Mouse (Mus musculus) CH12.LX (cell line): Measurements from ENCODE around the gene Rgs11. TPM values are rescaled to one million over a fixed set of nuclear protein-coding genes. Genes with fewer than 3 reads are reported as not detected.

Experiments used
- DNase-seq: peaks from one replicate; pipeline ENCODE4 v3.0.0-alpha.2; 2013; ENCODE audit errors: extremely low read depth
- H3K27ac ChIP-seq: 2 replicates; pipeline ENCODE4 v1.5.1; 2012; ENCODE audit warnings: low read depth, mild to moderate bottlenecking, control low read depth, moderate library complexity; ENCODE audit not compliant: insufficient read depth
- H3K27me3 ChIP-seq: replicated peaks from 2 replicates; pipeline ENCODE3; 2012; ENCODE audit warnings: inconsistent platforms
- H3K36me3 ChIP-seq, 2 experiments: replicated peaks in 1 of 2; 2 replicates each; pipeline versions ENCODE3 to v1.6.1; 2012; ENCODE audit warnings: inconsistent platforms in 1 of 2, low read length in 1 of 2, mild to moderate bottlenecking in 1 of 2, mixed read lengths in 1 of 2, moderate library complexity in 1 of 2; ENCODE audit not compliant: control insufficient read depth in 1 of 2, insufficient read depth in 1 of 2
- H3K4me1 ChIP-seq, 2 experiments: 2 replicates each; pipeline ENCODE4 v1.6.1; 2012; ENCODE audit warnings: inconsistent platforms in 1 of 2, moderate library complexity in 1 of 2; ENCODE audit not compliant: insufficient read depth in 2 of 2, control insufficient read depth in 1 of 2
- H3K4me2 ChIP-seq: 2 replicates; pipeline ENCODE4 v1.6.1; 2012; ENCODE audit warnings: low read depth, mild to moderate bottlenecking, control low read depth; ENCODE audit not compliant: poor library complexity, insufficient read depth, severe bottlenecking
- H3K4me3 ChIP-seq, 3 experiments: fragments of 150-350 bp in 1 of 3; sonication (generic) in 1 of 3; replicated peaks in 1 of 3; 2 replicates each; pipeline versions ENCODE3 to v1.5.1; 2011 to 2012; ENCODE audit warnings: low read depth in 2 of 3, low read length in 2 of 3, mild to moderate bottlenecking in 2 of 3, moderate library complexity in 2 of 3, control low read depth in 1 of 3, improper control_type of control experiment in 1 of 3, inconsistent platforms in 1 of 3, mixed read lengths in 1 of 3; ENCODE audit not compliant: poor library complexity in 1 of 3
- H3K79me2 ChIP-seq: replicated peaks from 2 replicates; pipeline ENCODE4 v1.6.1; 2012; ENCODE audit warnings: mild to moderate bottlenecking, moderate library complexity; ENCODE audit not compliant: control insufficient read depth, poor library complexity, insufficient read depth, severe bottlenecking; ENCODE audit errors: extremely low read depth
- H3K9ac ChIP-seq: 2 replicates; pipeline ENCODE4 v1.6.1; 2012; ENCODE audit warnings: low read depth, mild to moderate bottlenecking, control low read depth, moderate library complexity; ENCODE audit not compliant: insufficient read depth
- H3K9me3 ChIP-seq: replicated peaks from 2 replicates; pipeline ENCODE3; 2012; ENCODE audit warnings: low read length, inconsistent platforms, mixed read lengths
- BHLHE40 ChIP-seq: IDR thresholded peaks from 2 replicates; pipeline ENCODE4 v1.6.1; 2011; ENCODE audit warnings: mild to moderate bottlenecking, low read depth, low read length, improper control_type of control experiment
- CHD1 ChIP-seq: IDR thresholded peaks from 2 replicates; pipeline ENCODE4 v1.6.1; 2012; ENCODE audit warnings: low read depth, low read length, improper control_type of control experiment, inconsistent platforms
- CTCF ChIP-seq, 2 experiments: IDR thresholded peaks in 1 of 2; conservative IDR thresholded peaks in 1 of 2; 2 replicates each; pipeline ENCODE4 v1.5.1; 2011 to 2012; ENCODE audit warnings: low read depth in 2 of 2, low read length in 2 of 2, improper control_type of control experiment in 1 of 2, inconsistent platforms in 1 of 2, mild to moderate bottlenecking in 1 of 2, moderate library complexity in 1 of 2
- E2F4 ChIP-seq: IDR thresholded peaks from 2 replicates; pipeline ENCODE4 v1.6.1; 2011; ENCODE audit warnings: low read depth, low read length, improper control_type of control experiment; ENCODE audit not compliant: insufficient replicate concordance
- ELF1 ChIP-seq: IDR thresholded peaks from 2 replicates; pipeline ENCODE4 v1.6.1; 2014; ENCODE audit warnings: low read depth, mild to moderate bottlenecking, inconsistent platforms, low read length, improper control_type of control experiment
- GABPA ChIP-seq: IDR thresholded peaks from 2 replicates; pipeline ENCODE4 v1.6.1; 2012; ENCODE audit warnings: low read depth, low read length, improper control_type of control experiment, inconsistent platforms; ENCODE audit not compliant: insufficient replicate concordance
- HCFC1 ChIP-seq: IDR thresholded peaks from 2 replicates; pipeline ENCODE4 v1.6.1; 2012; ENCODE audit warnings: low read depth, mild to moderate bottlenecking, inconsistent platforms, low read length, improper control_type of control experiment
- JUND ChIP-seq: conservative IDR thresholded peaks from 2 replicates; pipeline ENCODE4 v1.6.1; 2011; ENCODE audit warnings: low read depth, low read length, improper control_type of control experiment
- KAT2A ChIP-seq: IDR thresholded peaks from 2 replicates; pipeline ENCODE4 v1.6.1; 2012; ENCODE audit warnings: low read length, improper control_type of control experiment, inconsistent platforms; ENCODE audit not compliant: insufficient replicate concordance
- MAFK ChIP-seq: IDR thresholded peaks from 2 replicates; pipeline ENCODE4 v1.6.1; 2011; ENCODE audit warnings: low read length, improper control_type of control experiment; ENCODE audit not compliant: insufficient replicate concordance
- MAZ ChIP-seq: IDR thresholded peaks from 2 replicates; pipeline ENCODE4 v1.6.1; 2012; ENCODE audit warnings: low read depth, mild to moderate bottlenecking, inconsistent platforms, low read length, improper control_type of control experiment, moderate library complexity
- MEF2A ChIP-seq: IDR thresholded peaks from 2 replicates; pipeline ENCODE4 v1.6.1; 2014; ENCODE audit warnings: low read depth, mild to moderate bottlenecking, inconsistent platforms, low read length, improper control_type of control experiment, borderline replicate concordance
- MXI1 ChIP-seq: IDR thresholded peaks from 2 replicates; pipeline ENCODE4 v1.6.1; 2011; ENCODE audit warnings: mild to moderate bottlenecking, low read depth, low read length, improper control_type of control experiment
- MYC ChIP-seq: IDR thresholded peaks from 2 replicates; pipeline ENCODE4 v1.6.1; 2011; ENCODE audit warnings: low read depth, mild to moderate bottlenecking, improper control_type of control experiment, low read length
- NRF1 ChIP-seq: IDR thresholded peaks from 2 replicates; pipeline ENCODE4 v1.6.1; 2014; ENCODE audit warnings: low read depth, mild to moderate bottlenecking, inconsistent platforms, low read length, improper control_type of control experiment, moderate library complexity
- PAX5 ChIP-seq: IDR thresholded peaks from 2 replicates; pipeline ENCODE4 v1.6.1; 2012; ENCODE audit warnings: low read length, inconsistent platforms, mixed read lengths
- POLR2A ChIP-seq: IDR thresholded peaks from 2 replicates; pipeline ENCODE4 v1.6.1; 2011; ENCODE audit warnings: low read depth, mild to moderate bottlenecking, improper control_type of control experiment, low read length
- RAD21 ChIP-seq: IDR thresholded peaks from 2 replicates; pipeline ENCODE4 v1.6.1; 2011; ENCODE audit warnings: low read depth, mild to moderate bottlenecking, low read length, improper control_type of control experiment, moderate library complexity
- SIN3A ChIP-seq: IDR thresholded peaks from 2 replicates; pipeline ENCODE4 v1.6.1; 2012; ENCODE audit warnings: low read length, improper control_type of control experiment, inconsistent platforms
- SMC3 ChIP-seq: IDR thresholded peaks from 2 replicates; pipeline ENCODE4 v1.6.1; 2011; ENCODE audit warnings: low read depth, low read length, improper control_type of control experiment
- TBP ChIP-seq: conservative IDR thresholded peaks from 2 replicates; pipeline ENCODE4 v1.6.1; 2011; ENCODE audit warnings: low read depth, low read length, improper control_type of control experiment
- TCF12 ChIP-seq: IDR thresholded peaks from 2 replicates; pipeline ENCODE4 v1.6.1; 2014; ENCODE audit warnings: low read depth, mild to moderate bottlenecking, inconsistent platforms, low read length, improper control_type of control experiment
- ZKSCAN1 ChIP-seq: IDR thresholded peaks from 2 replicates; pipeline ENCODE4 v1.6.1; 2012; ENCODE audit warnings: low read depth, inconsistent platforms, low read length, improper control_type of control experiment, borderline replicate concordance
- ZMIZ1 ChIP-seq: IDR thresholded peaks from 2 replicates; pipeline ENCODE4 v1.6.1; 2012; ENCODE audit warnings: low read depth, mild to moderate bottlenecking, inconsistent platforms, low read length, improper control_type of control experiment
- ZNF384 ChIP-seq: IDR thresholded peaks from 2 replicates; pipeline ENCODE4 v1.6.1; 2012; ENCODE audit warnings: low read depth, low read length, improper control_type of control experiment, inconsistent platforms
- dilution Hi-C: fragments of 300-500 bp; cut with MboI; formaldehyde crosslinking; loops from 2 replicates; pipeline ENCODE4 v1.14.3; 2020; ENCODE audit warnings: low sequenced_read_pairs; ENCODE audit not compliant: extremely low pct_unique_long_range_greater_than_20kb, extremely low pct_ligation_motif_present
- in situ Hi-C: fragments of 300-500 bp; cut with MboI; formaldehyde crosslinking; loops from 3 replicates; pipeline ENCODE4 v1.14.3; 2019; ENCODE audit warnings: low sequenced_read_pairs, low pct_ligation_motif_present, low pct_unique_long_range_greater_than_20kb, mixed read lengths
- polyA plus RNA-seq: library from polyadenylated mRNA; unstranded; fragments of >175 nt; gene quantifications from 2 replicates; pipeline ENCODE4 v1.2.1, GENCODE M21; 2012; ENCODE audit warnings: low read depth; ENCODE audit not compliant: insufficient read length
- total RNA-seq, 2 experiments: library from RNA; depleted of rRNA; stranded (reverse); fragments of 300-350 nt in 1 of 2; fragments of >200 nt in 1 of 2; gene quantifications; 2 replicates each; pipeline ENCODE4 v1.2.3; 2012 to 2014

Rgs11 gene
- total and polyA plus RNA-seq, 3 experiments: 0.13 to 8.1 (median 0.40) TPM

DNA sequence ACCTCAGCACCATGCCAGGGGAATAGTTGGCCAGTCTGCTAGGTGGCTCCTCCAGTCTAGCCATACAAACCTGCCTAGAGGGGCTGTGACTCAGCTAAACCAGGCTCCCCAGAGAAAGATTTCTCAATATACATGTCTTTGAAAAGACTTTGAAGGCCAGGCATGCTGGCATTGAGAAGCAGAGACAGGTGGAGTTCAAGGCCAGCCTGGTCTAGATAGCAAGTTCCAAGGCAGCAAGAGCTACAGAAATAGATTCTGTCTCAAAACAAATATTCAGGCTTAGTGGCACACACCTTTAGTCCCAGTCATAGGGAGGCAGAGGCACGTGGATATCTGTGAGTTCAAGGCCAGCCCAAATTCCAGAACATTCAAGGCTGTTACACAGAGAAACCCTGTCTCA is 3.6 kb downstream of the Rgs11 start:
- no peak for DNase-seq
- H3K4me3 ChIP-seq: no peak overlapping the region
- no peaks in the 10 kb centered on the region for H3K9me3 ChIP-seq
- H3K9ac ChIP-seq: no peak overlapping the region
- in situ Hi-C loops (no loop called here), dilution Hi-C loops (no loop called here)
- TF ChIP-seq NRF1 (no peak), ELF1 (no peak), SMC3 (no peak), CHD1 (no peak), MYC (no peak), MXI1 (no peak), TBP (no peak), MAFK (no peak), MAZ (no peak), MEF2A (no peak), ZKSCAN1 (no peak), JUND (no peak)
- peaks cover 64% of the 10 kb centered on the region for H3K27me3 ChIP-seq
- peaks cover 5 to 10% of the 10 kb centered on the region in 2 experiments; a peak in 3 of 4 replicates for H3K4me1 ChIP-seq
- H3K79me2 ChIP-seq: no peaks in the 10 kb centered on the region
- no peak overlapping the region for H3K27ac ChIP-seq
- no peaks in the 10 kb centered on the region for H3K36me3 ChIP-seq
- no peak overlapping the region for H3K4me2 ChIP-seq

- H3K27me3 ChIP-seq: peaks cover 51% of the 10 kb centered on the region
- no peaks in the 10 kb centered on the region for H3K79me2 ChIP-seq
- peaks cover 0 to 2% of the 10 kb centered on the region in 2 experiments for H3K36me3 ChIP-seq
- H3K4me3 ChIP-seq: no peak within 1 kb of the TSS
- dilution Hi-C loops: no loop called here
- no peak within 1 kb of the TSS for H3K4me2 ChIP-seq
- H3K27ac ChIP-seq: no peak within 1 kb of the TSS
- DNase-seq: no peak
- in situ Hi-C loops: no loop called here
- TF ChIP-seq POLR2A (no peak), RAD21 (no peak), SIN3A (no peak), GABPA (no peak), ELF1 (no peak), PAX5 (no peak), ZNF384 (no peak), MAFK (no peak), BHLHE40 (no peak), E2F4 (no peak), MEF2A (no peak), CHD1 (no peak), KAT2A (no peak), SMC3 (no peak), ZMIZ1 (no peak), TCF12 (no peak), CTCF (conservative IDR thresholded peaks at IDR 0.05 in 1 of 2, IDR thresholded peaks at IDR 0.05 in 1 of 2; ENCODE audit: low read depth in 2 of 2, low read length in 2 of 2) (no peak), HCFC1 (no peak)
- H3K4me1 ChIP-seq: peaks cover 5 to 8% of the 10 kb centered on the region in 2 experiments; a peak in 3 of 4 replicates
- H3K9ac ChIP-seq: no peak within 1 kb of the TSS
- H3K9me3 ChIP-seq: no peaks in the 10 kb centered on the region
These were observed 4.9 kb downstream of the Rgs11 start, which contains the start of gene Arhgdig for GRCm38 (mm10) chr17:26207686-26208085. Gene Arhgdig (minus strand): TSS chr17:26207786.
